Mouse (Mus musculus): ENCODE data around the gene Serpinb5.

DNA sequence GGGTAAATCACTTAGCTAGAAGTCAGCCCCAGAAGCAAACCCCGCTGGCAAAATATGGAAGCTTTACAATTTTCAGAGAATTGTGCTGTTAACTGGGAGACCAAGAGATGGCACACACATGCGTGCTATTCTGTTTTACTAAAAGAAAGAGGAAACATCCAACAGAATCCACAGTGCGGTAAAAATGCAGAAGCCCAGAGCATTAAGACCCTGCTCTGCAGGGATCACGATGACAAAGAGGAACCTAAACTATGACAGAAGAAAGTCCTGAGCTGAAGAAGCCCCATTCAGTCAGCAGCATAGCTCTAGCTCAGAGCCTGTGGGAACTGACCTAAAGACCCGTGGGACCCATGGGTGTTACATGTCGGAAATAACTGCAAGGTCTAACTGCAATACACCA is 45.7 kb upstream of the Serpinb5 start:
- no peak for TF ChIP-seq POLR2A (IDR thresholded peaks at IDR 0.05; ENCODE audit: control insufficient read depth, extremely low read depth, insufficient read depth, low read length, poor library complexity)
- no peak for TF ChIP-seq CTCF (IDR thresholded peaks at IDR 0.05; ENCODE audit: borderline replicate concordance, control insufficient read depth, extremely low read depth, insufficient read depth, low read length, poor library complexity)

Measured in thymus, adult 2 months (tissue).